Mouse (Mus musculus): ENCODE results near the gene Muc5ac. TPM values are rescaled to one million over a fixed set of nuclear protein-coding genes. Genes with fewer than 3 reads are reported as not detected.
A peak's percentile ranks its signal among the peaks of the same experiment; 100 is the strongest.
"Not testable (repeated sequence)": the region's sequence is repeated elsewhere in the genome, so short reads cannot be mapped to it uniquely, and the experiment has no call there.

Muc5ac gene
- under 1 TPM in 1 of 2 experiments, not detected in 1; 0.02 TPM for total RNA-seq (2021)
- long read RNA-seq, experiment 1: 0 reads
- long read RNA-seq, experiment 2: 0 reads

DNA sequence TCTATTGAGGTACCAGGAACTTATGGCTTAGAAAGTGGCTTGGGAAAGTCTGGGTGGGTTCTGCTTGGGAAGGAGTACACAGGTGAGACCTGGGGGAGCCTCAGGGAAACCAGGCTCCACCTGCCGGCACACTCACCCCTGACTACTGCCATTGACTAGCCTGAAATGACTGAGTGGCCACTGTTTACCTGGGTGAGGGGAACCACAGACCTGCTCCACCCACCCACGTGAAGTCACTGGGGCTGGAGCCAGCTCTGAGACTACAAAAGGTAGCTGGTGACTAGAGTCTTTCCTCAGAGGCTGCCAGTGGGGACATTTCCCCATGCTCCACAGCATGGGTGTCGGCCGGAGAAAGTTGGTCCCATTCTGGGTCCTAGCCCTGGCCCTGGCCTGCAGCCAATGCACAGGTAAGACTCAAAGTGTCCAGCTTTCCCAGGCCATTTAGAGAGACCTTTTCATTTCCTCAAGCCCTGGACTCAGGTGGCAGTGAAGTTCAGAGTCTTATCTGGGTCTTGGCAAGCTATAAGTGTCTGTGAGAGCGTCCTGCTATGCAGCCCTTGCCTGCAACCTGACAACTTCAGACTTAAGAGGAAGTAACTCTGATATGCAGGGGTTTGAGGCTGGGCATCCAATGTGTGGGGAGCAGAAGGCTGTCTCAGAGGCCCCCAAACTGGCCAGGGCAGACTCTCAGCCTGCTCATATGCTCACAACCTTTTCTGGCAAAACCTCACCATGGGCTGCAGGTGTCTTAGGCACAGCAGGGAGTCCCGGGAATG lies at the start of gene Muc5ac:
Muc5ac (plus strand) TSS at position 296 of the 776 bp plus-strand sequence.
- no peak for DNase-seq
- intact Hi-C loops (cut with DNase I): no loop called here

DNA sequence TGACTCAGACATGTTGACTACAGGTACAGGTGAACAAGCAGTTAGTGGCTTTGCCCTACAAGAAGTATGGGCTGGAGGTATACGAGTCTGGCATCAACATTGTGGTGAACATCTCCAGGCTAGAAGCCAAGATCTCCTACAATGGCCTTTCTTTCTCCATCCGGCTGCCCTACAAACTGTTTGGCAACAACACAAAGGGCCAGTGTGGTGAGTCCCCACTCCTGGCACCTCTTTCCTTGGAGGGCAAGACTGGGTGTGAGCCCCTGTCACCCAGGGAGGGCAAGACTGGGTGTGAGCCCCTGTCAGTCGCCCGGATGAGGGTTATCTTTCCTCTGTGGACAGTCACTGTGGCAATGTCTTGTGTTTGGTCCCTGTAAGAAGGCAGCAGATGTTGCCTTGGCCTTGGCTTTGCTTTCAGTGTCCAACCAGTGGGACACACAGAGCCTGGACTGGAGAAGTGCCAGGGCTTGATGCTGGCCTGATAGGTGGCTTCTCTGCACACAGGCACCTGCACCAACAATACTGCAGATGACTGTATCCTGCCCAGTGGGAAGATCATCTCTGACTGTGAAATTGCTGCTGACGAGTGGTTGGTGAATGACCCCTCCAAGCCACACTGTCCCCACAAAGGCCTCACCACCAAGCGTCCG lies 41.2 kb upstream of the Muc5ac start:
- intact Hi-C loops (cut with DNase I): no loop called here
- DNase-seq: no peak

DNA sequence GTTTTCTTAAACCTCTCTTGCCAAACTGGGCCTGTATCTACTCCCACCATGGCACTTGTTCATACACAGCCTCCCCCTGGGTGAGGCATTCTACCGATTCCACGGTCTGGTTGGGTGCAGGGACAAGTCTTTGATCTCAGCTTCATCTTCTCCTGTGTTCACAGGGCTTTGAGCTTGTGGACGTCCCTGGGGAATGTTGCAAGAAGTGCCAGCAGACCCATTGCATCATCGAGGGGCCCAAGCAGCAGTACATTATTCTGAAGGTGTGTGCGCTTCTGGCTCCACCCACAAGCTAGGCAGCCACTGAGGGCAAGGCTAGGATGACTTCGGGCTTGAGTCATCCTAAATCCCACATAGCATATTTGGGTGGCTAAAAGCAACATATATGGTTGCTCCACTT lies 36.3 kb upstream of the Muc5ac start:
- intact Hi-C loops (cut with DNase I): no loop called here
- no peak for DNase-seq

DNA sequence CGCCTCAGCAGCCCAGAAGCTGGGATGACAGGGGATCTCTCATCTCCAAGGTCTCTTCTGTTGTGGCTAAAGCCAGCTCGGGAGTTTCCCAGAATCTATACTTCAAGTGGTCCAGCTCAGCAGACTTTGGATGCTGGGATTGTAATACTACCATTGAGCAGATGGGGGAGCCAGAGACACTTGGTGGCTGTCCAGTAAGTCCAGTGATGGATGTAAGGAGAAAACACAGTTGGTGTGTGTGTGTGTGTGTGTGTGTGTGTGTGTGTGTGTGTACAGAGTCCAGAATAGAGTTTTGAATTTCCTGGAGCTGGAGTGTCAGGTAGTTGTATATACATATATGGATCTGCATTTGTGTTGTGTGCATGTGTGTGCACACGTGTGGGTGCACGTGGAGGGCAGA lies 32.9 kb upstream of the Muc5ac start:
- intact Hi-C loops (cut with DNase I): loop anchor here (1.0 kb wide), 1 partner anchor 169 kb away; no protein-coding TSS in a partner anchor
- DNase-seq: peak; percentile 57 to 77

DNA sequence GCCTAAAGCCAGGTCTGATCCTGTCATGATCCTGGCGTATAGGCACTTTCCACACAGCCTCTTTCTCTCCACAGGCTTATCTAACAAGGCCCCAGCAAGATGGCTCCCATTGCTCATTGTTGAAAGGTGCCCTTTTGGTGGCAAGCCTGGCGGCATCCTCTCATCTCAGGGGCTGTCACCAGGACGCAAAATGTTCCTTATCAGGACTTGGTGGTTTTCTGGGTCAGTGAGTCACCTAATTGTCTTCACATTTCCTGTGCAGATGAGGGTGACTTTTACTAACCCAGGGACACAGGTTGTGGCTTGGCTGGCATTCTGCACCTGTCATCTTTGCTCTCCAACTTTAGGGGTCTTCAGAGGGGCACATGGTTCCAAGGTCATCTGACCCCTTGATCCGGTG lies 30.5 kb upstream of the Muc5ac start:
- no peak for DNase-seq
- intact Hi-C loops (cut with DNase I): no loop called here

DNA sequence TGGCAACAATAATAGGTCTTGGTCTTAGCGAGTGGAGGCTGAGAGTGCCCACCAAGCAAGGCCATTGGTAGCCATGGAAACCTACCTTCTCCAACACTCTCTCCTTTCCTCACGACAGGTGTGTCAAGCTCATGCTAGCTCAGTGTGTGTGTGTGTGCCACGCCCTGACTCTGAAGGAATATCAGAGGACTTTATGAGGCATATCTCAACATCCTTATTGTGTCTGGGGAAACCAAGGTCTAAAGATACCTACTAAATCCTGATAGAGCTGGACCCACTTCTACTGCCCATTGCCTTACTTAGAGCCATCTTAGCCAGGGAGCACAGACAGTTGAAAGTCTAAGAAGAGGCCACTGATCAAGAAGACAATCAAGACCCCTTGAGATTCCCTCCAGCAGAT lies 18.3 kb upstream of the Muc5ac start:
- no peak for DNase-seq
- intact Hi-C loops (cut with DNase I): no loop called here

DNA sequence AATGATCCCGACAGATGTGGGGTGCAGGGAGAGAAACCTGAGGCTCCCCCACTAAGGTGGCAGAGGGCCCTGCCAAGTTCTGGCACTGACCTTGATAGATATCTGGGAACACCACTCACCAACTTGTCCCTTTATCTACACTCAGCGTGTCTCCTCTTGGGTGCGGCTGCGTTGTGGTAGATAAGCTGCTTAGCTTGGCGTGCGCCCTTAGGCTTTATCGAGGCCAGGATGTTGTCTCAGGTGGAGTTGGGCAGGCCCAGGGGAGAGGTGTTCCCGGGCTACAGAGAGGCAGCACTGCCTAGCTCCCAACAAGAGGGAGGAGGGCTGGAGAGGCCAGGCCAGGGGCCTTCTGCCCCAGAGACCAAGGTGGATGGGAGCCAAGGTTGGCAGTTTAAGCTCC lies 17.8 kb upstream of the Muc5ac start:
- peak in 1 of 2 experiments; percentile 4 for DNase-seq
- intact Hi-C loops (cut with DNase I): no loop called here

DNA sequence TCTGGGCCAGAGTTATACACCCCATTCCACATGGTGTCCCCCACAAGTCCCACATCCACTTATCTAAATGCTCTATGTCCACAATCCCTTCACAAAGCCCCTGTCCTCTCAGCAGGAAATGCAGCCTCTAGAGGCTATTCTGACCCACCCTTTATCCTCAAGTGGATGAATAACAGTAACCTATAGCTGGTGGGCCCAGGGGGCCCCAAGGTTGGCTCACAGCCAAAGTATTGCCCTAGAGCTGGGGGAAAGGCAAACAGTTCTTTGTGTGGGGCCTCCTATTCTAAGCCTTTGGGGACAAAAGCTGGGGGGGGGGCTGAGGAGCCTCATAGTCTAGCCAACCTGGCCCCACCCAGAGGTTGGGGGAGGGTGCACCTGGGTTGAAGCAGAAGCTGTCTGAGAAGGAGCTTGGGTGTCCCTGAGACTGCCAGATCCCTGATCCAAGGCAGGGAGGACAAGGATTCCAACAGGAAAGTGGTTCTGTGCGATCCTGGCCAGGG lies 16.7 kb upstream of the Muc5ac start:
- intact Hi-C loops (cut with DNase I): no loop called here
- no peak for DNase-seq

DNA sequence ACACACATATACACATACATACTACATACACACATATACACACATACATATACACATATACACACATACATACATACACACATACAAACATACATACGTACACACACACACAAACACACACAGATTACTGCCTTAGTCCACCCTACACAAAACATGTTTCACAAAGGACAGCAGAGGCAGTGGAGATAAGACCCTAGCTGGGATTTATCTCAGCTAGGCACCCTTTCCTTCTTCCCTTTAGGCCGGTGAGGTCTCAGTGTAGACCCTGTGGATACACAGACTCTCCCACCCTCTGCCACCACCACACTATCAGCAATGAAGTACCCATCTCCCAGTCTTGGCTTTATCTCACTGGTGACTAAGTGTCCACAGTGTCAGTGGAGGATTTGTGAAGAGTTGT lies 13.9 kb upstream of the Muc5ac start:
- DNase-seq: no peak
- intact Hi-C loops (cut with DNase I): no loop called here

DNA sequence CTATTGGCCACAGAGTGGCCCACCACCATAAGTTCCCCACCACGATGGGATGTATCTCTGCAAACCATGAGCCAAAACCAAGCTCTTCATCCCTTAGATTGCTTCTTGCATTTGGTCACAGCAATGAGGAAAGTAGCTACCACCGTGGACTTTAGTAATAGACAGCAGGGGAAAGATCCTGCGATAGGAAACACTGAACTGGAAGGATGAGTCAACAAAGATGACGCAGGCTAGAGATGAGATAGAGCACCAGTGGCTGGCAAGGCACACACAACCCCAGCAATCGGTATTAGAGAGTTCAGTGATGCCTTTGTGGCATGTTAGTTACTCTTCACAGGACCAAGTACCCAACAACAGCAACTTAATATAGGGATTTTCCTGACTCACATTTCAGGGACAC lies 12.6 kb upstream of the Muc5ac start:
- intact Hi-C loops (cut with DNase I): no loop called here
- DNase-seq: no peak

DNA sequence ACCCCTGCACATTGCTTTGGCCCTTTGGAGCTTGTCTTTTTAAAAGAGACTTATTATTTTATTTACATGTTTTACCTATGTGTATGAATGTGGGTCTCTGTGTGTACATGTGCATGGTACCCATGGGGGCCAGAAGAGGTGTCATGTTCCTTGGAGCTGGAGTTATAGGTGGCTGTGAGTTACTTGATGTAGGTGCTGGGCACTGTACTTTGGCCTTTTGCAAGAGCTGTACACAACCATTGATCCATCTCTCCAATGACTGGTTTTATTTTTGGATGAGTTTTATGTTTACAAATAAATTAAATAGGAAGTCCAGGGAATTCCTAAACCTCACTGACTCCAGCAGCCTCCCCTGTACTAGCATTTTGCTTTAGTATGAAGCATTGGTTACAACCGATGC lies 5.5 kb downstream of the Muc5ac start:
- DNase-seq: no peak
- intact Hi-C loops (cut with DNase I): no loop called here

DNA sequence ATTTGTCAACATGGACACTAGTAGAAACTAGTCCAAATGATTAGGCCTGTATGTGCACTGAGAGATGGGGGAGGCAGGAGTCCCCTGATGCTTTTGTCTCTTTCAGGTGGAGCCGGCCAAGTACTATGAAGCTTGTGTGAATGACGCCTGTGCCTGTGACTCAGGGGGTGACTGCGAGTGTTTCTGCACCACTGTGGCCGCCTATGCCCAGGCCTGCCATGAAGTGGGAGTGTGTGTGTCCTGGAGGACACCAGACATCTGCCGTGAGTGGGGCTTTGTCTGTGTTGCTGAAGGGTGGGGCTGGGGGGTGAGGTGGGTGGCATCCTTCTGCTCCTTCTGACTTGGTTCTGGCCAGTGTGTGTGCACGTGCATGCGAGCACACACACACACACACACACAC lies 14.4 kb downstream of the Muc5ac start:
- intact Hi-C loops (cut with DNase I): no loop called here
- no peak for DNase-seq

DNA sequence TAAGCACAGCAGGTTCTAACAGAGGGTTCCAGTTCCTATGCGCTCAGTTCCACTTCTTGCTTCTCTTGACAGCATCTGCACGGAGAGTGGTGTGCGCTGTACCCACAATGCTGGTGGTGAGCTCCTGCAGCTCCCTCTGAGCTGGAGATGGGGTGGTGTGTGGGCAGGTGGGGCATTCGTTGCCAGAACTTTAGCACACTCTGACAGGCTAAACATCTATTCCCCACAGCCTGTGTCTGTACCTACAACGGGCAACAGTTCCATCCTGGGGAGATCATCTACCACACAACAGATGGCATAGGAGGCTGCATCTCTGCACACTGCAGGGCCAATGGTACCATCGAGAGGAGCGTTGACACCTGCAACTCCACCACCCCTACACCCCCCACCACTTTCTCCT lies 16.6 kb downstream of the Muc5ac start:
- no peak for DNase-seq
- intact Hi-C loops (cut with DNase I): no loop called here

DNA sequence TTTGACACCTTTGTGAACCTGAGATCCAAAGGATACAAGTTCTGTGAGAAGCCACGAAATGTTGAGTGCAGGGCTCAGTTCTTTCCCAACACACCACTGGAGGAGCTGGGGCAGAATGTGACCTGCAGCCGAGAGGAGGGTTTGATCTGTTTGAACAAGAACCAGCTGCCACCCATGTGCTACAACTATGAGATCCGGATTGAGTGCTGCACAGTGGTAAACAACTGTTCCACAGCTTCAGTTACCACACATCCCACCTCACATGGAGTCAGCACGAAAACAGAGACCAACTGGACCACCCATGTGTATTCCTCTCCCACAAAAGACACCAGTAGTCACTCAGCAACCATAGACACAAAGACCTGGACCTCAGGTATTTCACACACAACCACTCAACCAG lies 19.1 kb downstream of the Muc5ac start:
- DNase-seq; intact Hi-C loops (cut with DNase I): not testable (repeated sequence)

DNA sequence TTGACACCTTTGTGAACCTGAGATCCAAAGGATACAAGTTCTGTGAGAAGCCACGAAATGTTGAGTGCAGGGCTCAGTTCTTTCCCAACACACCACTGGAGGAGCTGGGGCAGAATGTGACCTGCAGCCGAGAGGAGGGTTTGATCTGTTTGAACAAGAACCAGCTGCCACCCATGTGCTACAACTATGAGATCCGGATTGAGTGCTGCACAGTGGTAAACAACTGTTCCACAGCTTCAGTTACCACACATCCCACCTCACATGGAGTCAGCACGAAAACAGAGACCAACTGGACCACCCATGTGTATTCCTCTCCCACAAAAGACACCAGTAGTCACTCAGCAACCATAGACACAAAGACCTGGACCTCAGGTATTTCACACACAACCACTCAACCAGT lies 21.2 kb downstream of the Muc5ac start:
- DNase-seq; intact Hi-C loops (cut with DNase I): not testable (repeated sequence)

DNA sequence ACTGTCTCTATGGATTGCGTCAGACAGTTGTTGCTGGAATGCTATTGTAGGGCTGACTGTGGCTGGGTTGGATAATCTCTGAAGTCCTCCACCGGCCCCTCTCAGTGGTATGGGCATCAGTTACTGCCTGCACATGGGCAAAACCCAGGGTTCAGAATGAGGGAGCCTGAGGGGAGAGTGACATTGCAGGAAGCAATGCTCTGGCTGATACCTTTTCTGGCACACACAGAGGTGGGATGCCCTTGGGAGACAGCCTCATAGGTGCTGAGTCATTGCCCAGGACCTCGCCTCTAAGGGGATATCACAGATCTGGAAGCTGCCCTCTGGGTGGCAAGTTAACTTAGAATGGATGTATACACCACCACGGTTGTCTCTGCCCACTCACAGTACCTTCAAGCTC lies 24.5 kb downstream of the Muc5ac start:
- DNase-seq: no peak
- intact Hi-C loops (cut with DNase I): no loop called here

DNA sequence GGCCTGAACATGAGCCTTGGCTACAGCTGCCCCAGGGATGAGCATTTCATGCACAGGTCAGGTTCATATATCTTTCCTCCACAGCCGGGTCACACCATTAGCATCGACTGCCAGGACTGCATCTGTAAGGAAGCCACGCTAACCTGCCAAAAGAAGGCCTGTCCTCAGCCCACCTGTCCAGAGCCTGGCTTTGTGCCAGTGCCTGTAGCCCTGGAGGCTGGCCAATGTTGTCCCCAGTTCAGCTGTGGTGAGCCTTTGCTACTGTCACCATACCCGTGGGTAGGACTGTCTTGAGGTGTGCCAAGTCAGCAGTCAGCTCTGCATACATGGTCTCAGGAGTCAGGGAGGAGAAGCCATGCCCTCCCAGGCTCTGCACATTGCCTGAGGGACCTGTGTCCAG lies 26.6 kb downstream of the Muc5ac start:
- intact Hi-C loops (cut with DNase I): no loop called here
- DNase-seq: no peak

DNA sequence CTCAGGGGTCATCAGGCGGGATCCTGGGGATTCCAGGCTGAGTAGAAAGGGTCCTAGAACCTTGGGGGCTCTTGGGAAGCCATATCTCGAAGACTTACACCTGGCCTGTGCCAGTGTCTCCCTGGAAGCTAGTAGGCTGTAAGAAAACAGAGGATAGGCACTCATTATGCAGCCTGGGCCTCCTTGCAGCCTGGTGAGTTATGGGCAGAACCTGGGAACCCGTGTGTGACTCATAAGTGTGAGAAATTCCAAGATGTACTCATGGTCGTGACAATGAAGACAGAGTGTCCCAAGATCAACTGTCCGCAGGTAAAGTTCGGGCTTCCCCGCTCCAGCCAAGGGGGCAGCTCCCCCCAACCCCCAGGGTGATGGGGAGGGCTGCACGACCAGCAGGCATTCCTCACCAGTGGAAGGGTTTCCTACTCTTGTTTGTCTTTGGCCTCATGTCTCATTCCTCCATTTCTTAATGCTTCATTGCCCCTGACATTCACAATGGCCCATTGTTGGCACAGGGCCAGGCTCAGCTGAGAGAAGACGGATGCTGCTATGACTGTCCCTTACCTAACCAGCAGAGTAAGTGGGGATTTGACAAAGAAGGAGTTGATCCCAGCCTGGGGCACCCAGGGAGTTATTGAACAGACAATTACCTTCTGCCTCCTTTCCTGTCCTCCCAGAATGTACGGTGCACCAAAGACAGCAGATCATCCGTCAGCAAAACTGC lies 28.7 kb downstream of the Muc5ac start:
- intact Hi-C loops (cut with DNase I): no loop called here
- peak; percentile 11 to 14 for DNase-seq

DNA sequence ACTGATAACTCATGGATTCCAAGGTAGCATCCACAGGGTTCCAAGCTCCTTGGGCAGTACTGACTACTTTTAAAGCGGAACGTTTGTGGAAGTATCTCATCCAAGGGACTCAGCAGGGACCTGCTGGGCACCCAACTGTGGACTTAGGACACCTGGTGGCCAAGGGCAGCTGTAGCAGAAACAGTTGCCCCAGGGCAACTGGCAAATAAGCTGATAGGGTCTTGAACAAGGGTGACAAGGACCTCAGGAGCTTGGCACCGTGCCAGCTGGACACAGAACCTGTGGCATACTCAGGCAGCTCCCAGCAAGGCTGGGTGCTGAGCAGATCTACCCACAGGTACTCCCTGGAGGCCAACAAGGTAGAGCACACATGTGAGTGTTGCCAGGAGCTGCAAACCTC lies 29.5 kb downstream of the Muc5ac start:
- intact Hi-C loops (cut with DNase I): no loop called here
- DNase-seq: peak in 1 of 2 experiments; percentile 7

DNA sequence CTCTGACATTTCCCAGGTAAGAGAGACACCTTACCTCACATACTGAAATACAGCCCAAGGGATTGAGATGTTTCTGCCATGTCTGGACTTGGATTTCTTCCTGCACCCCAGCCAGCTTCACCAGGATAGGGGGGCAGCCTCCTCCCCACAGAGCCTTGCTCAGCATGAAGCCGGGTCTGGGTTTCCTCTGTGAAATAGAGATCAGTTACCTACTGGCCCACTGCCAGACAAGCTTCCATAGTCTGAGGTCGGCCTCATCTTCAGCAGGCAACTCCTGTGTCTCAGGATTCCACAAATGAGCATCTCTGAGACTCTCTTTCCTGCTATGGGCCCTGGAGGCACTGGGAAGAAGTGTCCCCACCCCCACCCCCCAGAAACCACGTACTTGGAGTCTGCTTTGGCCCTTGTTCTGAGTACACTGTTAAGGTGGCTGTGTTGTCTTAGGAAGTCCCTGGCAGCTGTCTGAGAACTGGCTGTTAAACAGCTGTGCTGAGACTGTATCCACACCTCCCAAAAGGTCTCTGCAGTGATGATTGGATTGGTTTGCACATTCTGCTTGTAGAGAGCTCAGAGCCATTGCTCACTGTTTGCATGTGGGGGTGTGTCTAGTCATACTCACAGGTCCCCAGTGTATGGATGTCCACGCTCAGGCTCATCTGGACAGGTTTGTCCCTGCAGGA lies 34.0 kb downstream of the Muc5ac start:
- intact Hi-C loops (cut with DNase I): no loop called here

DNA sequence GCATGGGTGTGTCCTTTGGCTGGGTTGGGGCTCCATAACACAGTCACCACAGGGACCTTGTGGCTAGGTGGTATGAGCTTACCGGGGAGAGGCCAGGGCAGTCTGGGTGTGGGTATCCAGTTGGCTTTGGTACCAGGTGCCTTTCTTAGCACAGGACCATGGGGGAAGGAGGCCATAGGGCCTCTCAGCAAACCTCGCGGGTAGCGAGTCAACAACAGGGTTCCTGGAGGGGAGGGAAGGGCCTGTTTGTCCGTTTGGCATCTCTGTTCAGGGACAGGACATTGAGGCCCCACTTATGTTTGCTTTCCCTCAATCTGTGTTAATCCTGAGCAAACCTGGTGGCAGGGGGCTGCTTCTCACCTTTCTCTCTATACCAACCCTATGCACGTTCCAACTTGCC lies 34.9 kb downstream of the Muc5ac start:
- no peak for DNase-seq
- intact Hi-C loops (cut with DNase I): no loop called here

More for the DNA sequence above, 34.0 kb downstream of the Muc5ac start:
- DNase-seq: no peak
